Mouse (Mus musculus) cerebral cortex, adult 2 months (tissue): ENCODE measurements around the gene Styk1.

ENCODE experiments used
- WGBS: fragments of 180-500 bp; shearing (Covaris S2); methylation state at CpG from one replicate; pipeline ENCODE4 v1.1.7; 2018; 5-methylcytosine and 5-hydroxymethylcytosine counted together

The Styk1 gene

GRCm38 (mm10) chr6:131367101-131367500, 13.7 kb upstream of the Styk1 start:
- WGBS: 14% methylated on average over 4 of the region's 4 CpGs

DNA sequence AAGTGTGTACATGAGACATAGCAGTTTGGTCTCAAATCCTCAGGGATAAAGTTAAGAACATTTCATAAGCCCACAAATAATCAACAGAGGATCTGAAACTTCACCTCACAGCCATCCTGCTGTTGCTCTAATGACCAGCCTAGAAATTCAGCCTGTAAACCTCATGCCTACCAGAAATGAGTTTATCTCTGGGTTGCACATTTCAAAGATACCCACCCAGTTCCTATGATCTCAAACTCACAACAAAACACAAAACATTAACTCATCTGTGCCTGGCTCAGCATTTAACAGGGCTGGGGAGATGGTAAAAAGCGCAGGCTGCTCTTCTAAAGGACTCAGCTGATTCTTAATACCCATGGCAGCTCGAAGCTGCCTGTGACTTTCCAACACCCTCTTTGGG, 11.0 kb upstream of the Styk1 start:
- WGBS: 95% methylated on average over 2 of the region's 2 CpGs

GRCm38 (mm10) chr6:131362987-131363765, 9.8 kb upstream of the Styk1 start:
- WGBS: 77% methylated on average over 7 of the region's 7 CpGs

DNA sequence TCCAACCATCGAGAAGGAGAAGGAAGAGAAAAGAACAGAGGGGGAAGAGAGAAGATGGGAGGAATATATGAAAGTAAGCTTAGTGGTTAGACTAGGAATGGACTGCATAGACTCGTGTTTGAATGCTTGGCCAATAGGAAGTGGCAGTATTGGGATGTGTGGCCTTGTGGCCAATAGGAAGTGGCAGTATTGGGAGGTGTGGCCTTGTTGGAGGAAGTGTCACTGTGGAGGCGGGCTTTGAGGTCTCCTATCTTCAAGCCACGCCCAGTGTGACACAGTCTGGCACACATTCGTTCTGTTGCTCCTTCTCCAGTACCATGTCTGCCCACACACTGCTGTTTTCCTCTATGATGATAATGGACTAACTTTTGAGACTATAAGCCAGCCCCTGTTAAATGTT, 7.3 kb upstream of the Styk1 start:
- 70% methylated on average over 5 of the region's 5 CpGs for WGBS

GRCm38 (mm10) chr6:131359543-131359942, 6.1 kb upstream of the Styk1 start:
- 95% methylated on average over 2 of the region's 2 CpGs for WGBS

- 73% methylated on average over 4 of the region's 4 CpGs for WGBS
Observed at GRCm38 (mm10) chr6:131354913-131355312, 1.5 kb upstream of the Styk1 start.

DNA sequence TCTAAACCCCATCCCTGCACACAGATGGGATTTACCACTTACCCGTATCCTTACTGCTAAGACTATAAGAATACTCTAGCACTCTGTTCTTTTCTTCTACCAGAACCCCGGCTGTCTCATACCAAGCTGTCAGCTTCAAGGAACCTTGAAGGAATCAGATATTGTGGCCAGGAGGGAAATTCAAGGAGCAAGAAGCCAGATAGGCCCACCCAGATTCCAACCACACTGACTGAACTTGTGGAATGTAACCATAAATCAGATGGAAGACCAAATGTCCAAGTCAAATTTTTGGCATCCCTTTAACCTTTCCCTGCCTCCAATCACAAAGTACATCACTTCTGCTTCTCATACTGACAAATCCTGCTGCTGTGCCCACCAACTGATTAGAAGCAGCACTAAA, 6.4 kb downstream of the Styk1 start:
- 87% methylated on average over 2 of the region's 2 CpGs for WGBS

- WGBS: 86% methylated on average over 7 of the region's 7 CpGs
Observed at GRCm38 (mm10) chr6:131344346-131344745, 9.1 kb downstream of the Styk1 start.

GRCm38 (mm10) chr6:131340082-131340481, 13.3 kb downstream of the Styk1 start:
- 54% methylated on average over 3 of the region's 3 CpGs for WGBS

- 87% methylated on average over 3 of the region's 3 CpGs for WGBS
Observed at GRCm38 (mm10) chr6:131339309-131339708, 14.1 kb downstream of the Styk1 start.

GRCm38 (mm10) chr6:131338787-131339186, 14.6 kb downstream of the Styk1 start:
- 70% methylated on average over 1 of the region's 1 CpGs for WGBS

DNA sequence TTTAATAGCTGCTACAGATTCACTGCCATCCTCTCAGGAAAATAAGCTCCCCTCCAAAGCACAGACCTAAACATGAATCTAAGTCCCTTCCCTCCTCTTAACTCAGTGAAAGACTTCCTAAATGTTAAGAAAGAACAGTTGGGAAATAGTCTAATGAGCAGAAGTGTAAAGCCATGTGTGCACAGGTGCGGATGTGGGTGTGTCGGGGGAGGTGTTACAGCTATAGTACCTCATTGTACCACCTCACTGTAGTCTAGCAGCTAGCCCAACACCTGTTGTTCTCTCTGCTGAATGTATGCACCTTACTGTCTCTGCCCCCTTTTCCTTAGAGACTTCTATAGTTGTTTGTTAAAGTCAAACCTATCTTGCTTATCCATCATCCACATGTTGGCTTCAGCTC, 26.3 kb downstream of the Styk1 start:
- WGBS: 80% methylated on average over 2 of the region's 2 CpGs

- WGBS: 74% methylated on average over 3 of the region's 3 CpGs
Observed at GRCm38 (mm10) chr6:131321854-131322639, 31.4 kb downstream of the Styk1 start.

GRCm38 (mm10) chr6:131316155-131317101, 37.0 kb downstream of the Styk1 start:
- 83% methylated on average over 7 of the region's 7 CpGs for WGBS

- WGBS: 73% methylated on average over 3 of the region's 3 CpGs
Observed at GRCm38 (mm10) chr6:131308031-131308430, 45.4 kb downstream of the Styk1 start.

GRCm38 (mm10) chr6:131304776-131305175, 48.6 kb downstream of the Styk1 start:
- WGBS: 74% methylated on average over 3 of the region's 3 CpGs

DNA sequence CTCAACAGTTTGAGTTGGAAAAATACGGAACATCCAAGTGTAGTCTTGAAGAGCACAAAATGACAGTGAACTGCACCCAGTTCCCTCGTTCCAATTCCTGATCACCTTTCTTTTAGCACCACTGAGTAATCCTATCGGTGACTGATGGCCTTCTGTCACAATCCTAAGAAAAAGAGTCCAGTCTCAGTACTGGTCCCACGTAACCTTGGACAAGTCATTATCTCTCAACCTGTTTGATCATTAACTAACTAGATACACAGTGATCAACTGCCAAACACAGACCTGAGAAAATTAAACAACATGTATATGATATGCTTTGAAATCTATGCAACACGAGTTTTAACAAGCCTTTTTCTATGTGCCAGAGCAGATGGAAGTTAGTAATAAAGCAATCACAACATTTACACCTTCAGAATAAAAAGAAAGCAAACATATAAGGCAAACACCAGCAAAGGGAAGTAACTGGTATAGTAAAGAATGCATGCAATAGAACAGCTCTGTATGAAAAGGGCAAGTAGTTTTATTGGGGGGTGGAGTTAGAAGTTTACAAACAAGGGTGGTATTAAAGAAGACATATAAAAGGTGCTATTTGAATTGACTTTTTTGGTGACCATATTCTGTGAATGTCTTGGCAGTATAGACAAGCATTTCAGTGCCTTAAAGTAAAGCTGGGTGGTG, 58.8 kb downstream of the Styk1 start:
- 88% methylated on average over 5 of the region's 5 CpGs for WGBS

GRCm38 (mm10) chr6:131293916-131294315, 59.5 kb downstream of the Styk1 start:
- WGBS: 61% methylated on average over 5 of the region's 5 CpGs

DNA sequence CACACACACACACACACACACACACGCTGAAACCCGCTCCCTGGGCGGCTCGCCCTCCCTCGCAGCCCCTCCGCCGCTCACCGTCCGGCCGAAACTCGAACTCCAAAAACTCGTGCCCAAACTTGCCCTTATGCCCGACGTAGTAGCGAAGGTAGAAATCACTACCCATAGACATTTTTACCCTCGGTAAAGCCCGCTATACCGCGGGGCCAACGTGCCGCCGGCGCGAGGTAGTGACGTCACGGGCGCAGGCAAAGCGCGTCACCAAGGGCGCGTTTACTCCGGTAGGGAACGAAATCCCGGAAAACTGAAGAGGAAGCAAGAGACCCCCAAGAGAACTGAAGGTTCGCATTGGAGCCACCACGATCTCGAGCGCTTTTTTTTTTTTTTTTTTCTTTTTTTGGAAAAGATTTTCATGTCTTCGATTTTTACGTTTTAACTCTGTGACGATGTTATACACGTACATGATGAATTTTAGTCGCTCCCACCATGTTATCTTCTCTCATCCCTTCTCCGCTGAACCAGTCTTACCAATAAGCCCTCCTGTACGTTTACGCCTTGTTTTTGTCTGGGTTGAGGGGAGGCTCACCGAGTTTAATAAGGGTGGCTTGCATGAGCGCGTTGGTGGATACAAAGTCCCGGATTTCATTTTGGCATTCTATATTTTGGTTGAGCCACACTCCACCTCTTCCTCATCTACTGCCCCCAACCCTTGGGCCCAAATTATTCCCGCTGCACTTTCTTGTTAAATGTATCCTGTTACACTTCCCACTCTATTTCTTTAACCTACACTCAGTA, 60.2 kb downstream of the Styk1 start, which contains the start of gene Magohb:
Magohb (minus strand) TSS at position 254 of the 798 bp plus-strand sequence.
- under 1% methylated on average over 51 of the region's 51 CpGs for WGBS

DNA sequence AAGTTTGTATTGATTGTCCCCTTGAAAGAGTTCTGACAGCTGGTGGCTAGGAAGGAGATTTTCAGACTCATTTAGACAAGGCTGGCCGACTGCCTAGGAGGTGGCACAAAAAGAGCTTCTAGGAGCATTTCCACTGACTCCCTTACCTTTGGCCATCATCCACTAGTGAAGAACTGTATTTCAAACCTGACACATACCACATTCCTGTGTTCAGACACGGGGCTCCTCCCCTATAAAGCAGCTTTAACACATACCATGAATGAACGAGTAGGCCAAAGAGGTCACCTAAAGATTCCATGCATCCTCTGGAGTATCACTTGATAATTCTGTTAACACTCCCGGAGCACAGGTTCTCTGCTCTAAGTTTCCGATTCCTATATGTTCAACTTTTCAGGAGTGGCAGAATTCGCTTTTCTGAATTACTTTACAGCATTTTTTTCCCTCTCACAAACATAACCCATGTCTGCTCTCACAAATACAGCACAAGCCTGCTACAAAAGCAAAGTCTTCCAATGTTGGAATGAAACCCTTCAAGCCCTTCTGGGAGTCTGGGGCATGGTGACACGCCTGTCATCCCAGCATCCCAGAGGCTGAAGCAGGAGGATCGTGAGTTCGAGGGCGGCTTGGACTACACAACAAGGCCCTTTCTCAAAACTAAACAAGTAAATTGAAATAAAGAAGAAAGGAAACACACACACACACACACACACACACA, 61.0 kb downstream of the Styk1 start:
- WGBS: 12% methylated on average over 10 of the region's 10 CpGs
